Mouse (Mus musculus) hindbrain, embryonic 11.5 days (tissue): ENCODE results near the gene Hist2h3c2. TPM values are rescaled to one million over a fixed set of nuclear protein-coding genes. Genes with fewer than 3 reads are reported as not detected.
"Not testable (repeated sequence)": the region's sequence is repeated elsewhere in the genome, so short reads cannot be mapped to it uniquely, and the experiment has no call there.

Source experiments
- ATAC-seq: fragments of 200-750 bp; cut with Nextera tagmentation; 2 replicates; pipeline ENCODE4 v1.8.0; 2017; ENCODE audit warnings: mild to moderate bottlenecking, moderate TSS enrichment, moderate library complexity; ENCODE audit not compliant: low FRiP score
- DNase-seq: peaks from one replicate; pipeline ENCODE4 v3.0.0-alpha.2; 2015; ENCODE audit warnings: low spot score
- H3K27ac ChIP-seq: fragments of 300-500 bp; sonication (generic); 2 replicates; pipeline ENCODE4 v1.5.1; 2014; ENCODE audit warnings: mild to moderate bottlenecking, low read depth, low read length
- H3K27me3 ChIP-seq: fragments of 300-500 bp; sonication (generic); 2 replicates; pipeline ENCODE4 v1.6.1; 2014; ENCODE audit warnings: mild to moderate bottlenecking, low read length, moderate library complexity, mixed read lengths; ENCODE audit not compliant: control insufficient read depth, insufficient read depth
- H3K36me3 ChIP-seq: fragments of 300-500 bp; sonication (generic); 2 replicates; pipeline ENCODE4 v1.6.1; 2014; ENCODE audit warnings: mild to moderate bottlenecking, low read length, moderate library complexity, mixed read lengths; ENCODE audit not compliant: control insufficient read depth, insufficient read depth
- H3K4me1 ChIP-seq: fragments of 300-500 bp; sonication (generic); replicated peaks from 2 replicates; pipeline ENCODE4 v1.6.1; 2014; ENCODE audit warnings: low read length, mixed read lengths; ENCODE audit not compliant: control insufficient read depth, insufficient read depth
- H3K4me2 ChIP-seq: fragments of 300-500 bp; sonication (generic); replicated peaks from 2 replicates; pipeline ENCODE4 v1.6.1; 2014; ENCODE audit warnings: mild to moderate bottlenecking, low read depth, low read length
- H3K4me3 ChIP-seq: fragments of 300-500 bp; sonication (generic); 2 replicates; pipeline ENCODE4 v1.5.1; 2014; ENCODE audit warnings: low read depth, low read length
- H3K9ac ChIP-seq: fragments of 300-500 bp; sonication (generic); 2 replicates; pipeline ENCODE4 v1.6.1; 2014; ENCODE audit warnings: low read depth, low read length
- H3K9me3 ChIP-seq: fragments of 300-500 bp; sonication (generic); 2 replicates; pipeline ENCODE4 v1.6.1; 2016; ENCODE audit warnings: low read length; ENCODE audit not compliant: control insufficient read depth
- WGBS: fragments of 180-500 bp; shearing (Covaris S2); extraction: QIAGEN DNeasy Blood & Tissue Kit; methylation state at CpG from one replicate; pipeline ENCODE4 v1.1.7; 2014; 5-methylcytosine and 5-hydroxymethylcytosine counted together
- polyA plus RNA-seq: library from polyadenylated mRNA; unstranded; fragments of >200 nt; fragmentation: Nextera tagmentation; extraction: Ambion mirVana; gene quantifications from 2 replicates; pipeline ENCODE4 v1.2.1, GENCODE M21; 2014

Gene Hist2h3c2
- 8.4 and 10.0 TPM in 2 replicates for polyA plus RNA-seq

- Histone ChIP-seq H3K4me3 (peak within 1 kb of the TSS; percentile 37), H3K27ac (peak within 1 kb of the TSS; percentile 74), H3K9ac (peak within 1 kb of the TSS; percentile 72), H3K4me2 (peak within 1 kb of the TSS; percentile 49)
- DNase-seq, H3K36me3 ChIP-seq, H3K9me3 ChIP-seq, H3K4me1 ChIP-seq, H3K27me3 ChIP-seq: not testable (repeated sequence)
- WGBS: 1% methylated on average over 18 of the region's 68 CpGs
- peak; percentile 93 for ATAC-seq
These were observed at the start of gene Hist2h3c2 for GRCm38 (mm10) chr3:96238954-96239793. Hist2h3c2 (minus strand) TSS chr3:96239127.

- H3K9me3 ChIP-seq, H3K4me2 ChIP-seq, H3K4me3 ChIP-seq, ATAC-seq, H3K27me3 ChIP-seq, H3K9ac ChIP-seq, H3K36me3 ChIP-seq, DNase-seq, H3K27ac ChIP-seq, H3K4me1 ChIP-seq: not testable (repeated sequence)
- 92% methylated on average over 11 of the region's 11 CpGs for WGBS
These were observed 48.4 kb upstream of the Hist2h3c2 start for GRCm38 (mm10) chr3:96287334-96287733.

- H3K9ac ChIP-seq: no peak overlapping the region
- H3K27me3 ChIP-seq: peaks cover 6% of the 10 kb centered on the region; the same call in 1 of the 2 replicates
- no peaks in the 10 kb centered on the region for H3K36me3 ChIP-seq
- H3K27ac ChIP-seq: no peak overlapping the region
- WGBS: 28% methylated on average over 4 of the region's 4 CpGs
- peak; percentile 41 for DNase-seq
- H3K4me2 ChIP-seq: no peak overlapping the region
- ATAC-seq: no peak
- no peaks in the 10 kb centered on the region for H3K9me3 ChIP-seq
- H3K4me3 ChIP-seq: no peak overlapping the region
- 0 out of 2 replicates have a peak, but pooled peaks cover 3% of the 10 kb centered on the region for H3K4me1 ChIP-seq
These were observed 45.5 kb upstream of the Hist2h3c2 start for GRCm38 (mm10) chr3:96284457-96284856.

- H3K27me3 ChIP-seq: peaks cover 6% of the 10 kb centered on the region; the same call in 1 of the 2 replicates
- H3K4me1 ChIP-seq: 0 out of 2 replicates have a peak, but pooled peaks cover 3% of the 10 kb centered on the region
- DNase-seq (no peak), ATAC-seq (no peak)
- 59% methylated on average over 6 of the region's 6 CpGs for WGBS
- H3K4me3 ChIP-seq: no peak overlapping the region
- H3K9ac ChIP-seq: no peak overlapping the region
- no peaks in the 10 kb centered on the region for H3K9me3 ChIP-seq
- H3K36me3 ChIP-seq: no peaks in the 10 kb centered on the region
- H3K27ac ChIP-seq: no peak overlapping the region
- no peak overlapping the region for H3K4me2 ChIP-seq
These were observed 41.7 kb upstream of the Hist2h3c2 start for GRCm38 (mm10) chr3:96280660-96281059.

GRCm38 (mm10) chr3:96277800-96278624, 39.1 kb upstream of the Hist2h3c2 start:
- no peaks in the 10 kb centered on the region for H3K9me3 ChIP-seq
- peak overlapping the region; percentile 41 for H3K4me3 ChIP-seq
- H3K9ac ChIP-seq: peak overlapping the region; percentile 59
- WGBS: under 1% methylated on average over 49 of the region's 49 CpGs
- peak overlapping the region; percentile 82 for H3K27ac ChIP-seq
- no peaks in the 10 kb centered on the region; the same call in 1 of the 2 replicates for H3K27me3 ChIP-seq
- H3K36me3 ChIP-seq: no peaks in the 10 kb centered on the region
- H3K4me1 ChIP-seq: no peaks in the 10 kb centered on the region
- DNase-seq (peak; percentile 93), ATAC-seq (peak; percentile 97)
- peak overlapping the region; percentile 75 for H3K4me2 ChIP-seq

- DNase-seq: peak; percentile 71
These were observed 38.5 kb upstream of the Hist2h3c2 start for GRCm38 (mm10) chr3:96277428-96277799.

GRCm38 (mm10) chr3:96273591-96274465, 34.9 kb upstream of the Hist2h3c2 start:
- Histone ChIP-seq H3K36me3 (no peaks in the 10 kb centered on the region), H3K27ac (no peak overlapping the region), H3K9me3 (no peaks in the 10 kb centered on the region), H3K4me1 (no peaks in the 10 kb centered on the region), H3K27me3 (no peaks in the 10 kb centered on the region), H3K4me3 (no peak overlapping the region), H3K9ac (no peak overlapping the region), H3K4me2 (no peak overlapping the region)
- DNase-seq (no peak), ATAC-seq (no peak)
- WGBS: 91% methylated on average over 17 of the region's 17 CpGs

More at GRCm38 (mm10) chr3:96277428-96277799, 38.5 kb upstream of the Hist2h3c2 start:
- 17% methylated on average over 8 of the region's 8 CpGs for WGBS
- no peaks in the 10 kb centered on the region for H3K4me1 ChIP-seq
- ATAC-seq: peak; percentile 59
- H3K36me3 ChIP-seq: no peaks in the 10 kb centered on the region
- H3K27ac ChIP-seq: peak overlapping the region; percentile 82; the same call in 1 of the 2 replicates
- peak overlapping the region; percentile 75 for H3K4me2 ChIP-seq
- H3K4me3 ChIP-seq: peak overlapping the region; percentile 41
- H3K9ac ChIP-seq: peak overlapping the region; percentile 59; the same call in 1 of the 2 replicates
- no peaks in the 10 kb centered on the region; the same call in 1 of the 2 replicates for H3K27me3 ChIP-seq
- H3K9me3 ChIP-seq: no peaks in the 10 kb centered on the region
